Mouse (Mus musculus) testis, adult 2 months (tissue): ENCODE measurements around the gene Trip12. TPM values are rescaled to one million over a fixed set of nuclear protein-coding genes. Genes with fewer than 3 reads are reported as not detected.
A peak's percentile ranks its signal among the peaks of the same experiment; 100 is the strongest.

Source experiments
- H3K27ac ChIP-seq: fragments of 200-500 bp; 2 replicates; pipeline ENCODE4 v1.5.1; 2012; ENCODE audit warnings: low read depth, low read length; ENCODE audit not compliant: control insufficient read depth, insufficient read depth
- H3K27me3 ChIP-seq: fragments of 200-500 bp; 2 replicates; pipeline ENCODE4 v1.6.1; 2012; ENCODE audit warnings: mild to moderate bottlenecking, low read length, moderate library complexity; ENCODE audit not compliant: control insufficient read depth, insufficient read depth
- H3K36me3 ChIP-seq: fragments of 200-500 bp; 2 replicates; pipeline ENCODE4 v1.6.1; 2012; ENCODE audit warnings: mild to moderate bottlenecking, low read length; ENCODE audit not compliant: control insufficient read depth, insufficient read depth
- H3K4me1 ChIP-seq: fragments of 200-500 bp; 2 replicates; pipeline ENCODE4 v1.6.1; 2012; ENCODE audit warnings: low read length; ENCODE audit not compliant: control insufficient read depth, insufficient read depth
- H3K4me3 ChIP-seq: fragments of 200-500 bp; 2 replicates; pipeline ENCODE4 v1.5.1; 2012; ENCODE audit warnings: low read depth, mild to moderate bottlenecking, low read length, moderate library complexity, mixed read lengths; ENCODE audit not compliant: control insufficient read depth
- CTCF ChIP-seq: fragments of 200-500 bp; IDR thresholded peaks from 2 replicates; pipeline ENCODE4 v1.5.1; 2012; ENCODE audit warnings: low read depth, mild to moderate bottlenecking, inconsistent platforms, low read length, moderate library complexity; ENCODE audit not compliant: control insufficient read depth, insufficient read depth, insufficient replicate concordance
- POLR2A ChIP-seq: fragments of 200-500 bp; IDR thresholded peaks from 2 replicates; pipeline ENCODE4 v1.6.1; 2012; ENCODE audit warnings: low read depth, mild to moderate bottlenecking, inconsistent platforms, low read length, moderate library complexity; ENCODE audit not compliant: control insufficient read depth
- polyA plus RNA-seq: library from polyadenylated mRNA; depleted of rRNA; stranded (reverse); fragments of >200 nt; gene quantifications from 2 replicates; pipeline ENCODE4 v1.2.3, GENCODE M21; 2012

Trip12 gene
- polyA plus RNA-seq, 1 experiment = 242 TPM

DNA sequence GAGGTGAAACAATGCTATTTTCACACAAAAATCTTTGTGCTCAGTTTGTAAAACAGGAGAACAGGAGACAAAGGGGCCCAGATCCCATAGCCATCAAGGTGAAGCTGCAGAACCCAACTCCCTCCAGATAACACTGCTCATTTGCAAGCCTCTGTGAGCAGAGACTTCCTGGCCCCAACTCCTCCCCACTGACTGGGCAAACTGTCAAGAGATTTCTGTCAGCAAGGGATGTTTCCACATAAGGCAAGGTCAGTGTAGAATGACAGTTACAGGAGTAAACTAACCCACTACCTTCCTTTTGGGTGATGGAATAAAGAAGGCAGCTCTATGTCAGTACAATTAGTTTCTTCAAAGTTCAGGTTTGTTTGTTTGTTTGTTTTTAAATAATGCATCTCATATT, 117.5 kb downstream of the Trip12 start:
- no peaks in the 10 kb centered on the region for H3K4me1 ChIP-seq
- H3K27ac ChIP-seq = no peak overlapping the region
- H3K27me3 ChIP-seq = no peaks in the 10 kb centered on the region
- TF ChIP-seq POLR2A (no peak), CTCF (no peak)
- no peak overlapping the region for H3K4me3 ChIP-seq
- peaks cover 1% of the 10 kb centered on the region for H3K36me3 ChIP-seq

DNA sequence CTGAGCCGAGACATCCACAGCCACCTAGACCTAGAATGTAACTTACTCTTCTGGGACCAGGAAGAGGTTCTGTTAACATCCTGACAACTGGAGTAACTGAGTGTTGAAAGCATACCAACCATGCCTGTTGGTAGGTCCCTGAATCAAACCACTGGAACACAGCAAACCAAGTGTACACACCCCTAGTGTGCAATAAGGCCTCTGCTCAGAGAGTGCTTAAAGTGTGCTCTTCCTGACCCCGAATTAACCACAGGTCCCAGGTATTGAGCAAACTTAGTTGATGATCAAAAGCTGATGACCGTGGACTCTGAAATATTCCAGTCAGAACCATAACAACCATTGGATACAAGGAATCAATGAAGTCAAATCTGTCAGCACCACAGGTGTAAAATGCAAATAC, 117.9 kb downstream of the Trip12 start:
- Histone ChIP-seq H3K27me3 (no peaks in the 10 kb centered on the region), H3K4me3 (no peak overlapping the region), H3K27ac (no peak overlapping the region), H3K4me1 (no peaks in the 10 kb centered on the region), H3K36me3 (peaks cover 1% of the 10 kb centered on the region)
- TF ChIP-seq CTCF (no peak), POLR2A (no peak)

DNA sequence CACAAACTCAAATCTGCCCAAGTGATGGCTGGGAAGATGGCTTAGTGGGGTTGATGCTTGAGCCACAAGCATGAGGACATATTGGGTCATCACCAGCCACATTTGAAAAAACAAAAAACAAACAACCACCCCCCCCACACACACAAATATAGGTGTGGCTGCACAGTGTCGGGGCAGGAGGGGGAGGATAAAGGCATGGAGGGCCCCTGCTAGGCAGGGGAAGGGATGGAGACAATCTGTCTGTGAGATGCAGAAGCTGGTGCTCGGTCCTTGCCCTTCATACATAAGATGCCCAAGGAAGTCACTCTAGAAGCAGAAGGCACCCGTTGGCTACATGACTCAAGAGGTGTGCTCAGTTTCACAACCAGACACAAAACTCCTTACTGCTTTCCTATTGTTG, 118.4 kb downstream of the Trip12 start:
- H3K27me3 ChIP-seq = no peaks in the 10 kb centered on the region
- no peak overlapping the region for H3K27ac ChIP-seq
- no peaks in the 10 kb centered on the region for H3K4me1 ChIP-seq
- TF ChIP-seq POLR2A (no peak), CTCF (no peak)
- H3K36me3 ChIP-seq = peaks cover 1% of the 10 kb centered on the region
- H3K4me3 ChIP-seq = no peak overlapping the region

DNA sequence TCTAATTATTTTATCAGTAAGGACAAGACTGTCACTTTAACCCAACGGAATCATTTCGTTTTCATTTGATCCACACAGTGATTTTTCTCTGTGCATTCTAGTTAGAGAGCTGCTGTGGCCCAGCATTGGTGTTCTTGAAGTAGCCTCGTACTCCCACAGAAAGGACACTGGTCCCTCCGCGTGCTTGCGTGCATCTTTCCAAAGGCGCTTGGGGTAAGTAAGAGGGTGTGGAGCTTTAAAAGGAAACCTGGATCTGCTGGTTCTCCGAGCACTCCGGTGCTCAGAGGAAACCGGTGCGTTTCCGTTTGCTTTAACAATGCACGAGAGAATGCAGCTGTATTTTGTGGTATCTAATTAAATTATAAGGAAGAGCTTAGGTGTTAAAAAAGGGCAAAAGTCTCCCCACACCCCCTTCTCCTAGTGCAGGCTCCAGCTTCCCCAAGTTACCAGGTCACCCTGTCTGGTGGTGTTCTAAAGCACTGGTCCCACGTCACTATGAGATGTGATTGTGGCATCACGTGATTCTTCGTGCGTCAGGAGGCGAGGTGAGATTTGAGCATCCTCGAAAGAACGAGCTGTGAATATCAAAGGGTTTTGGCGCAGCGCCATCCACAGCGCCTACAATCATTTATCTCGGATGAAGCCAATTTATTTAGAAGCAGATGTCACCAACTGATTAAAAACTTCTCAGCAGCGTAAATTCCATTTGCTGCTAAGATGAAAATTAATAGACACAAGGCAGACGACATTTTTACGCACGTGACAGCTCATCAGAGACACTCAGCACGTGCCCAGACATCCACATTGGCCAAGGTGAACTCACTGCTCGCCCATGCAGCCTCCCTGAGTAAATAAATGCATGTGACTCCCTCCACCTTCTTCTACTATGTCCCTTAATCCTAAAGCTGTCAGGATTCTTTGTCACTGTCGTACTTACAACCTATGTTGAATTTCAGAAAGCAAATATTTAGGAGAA, 130.2 kb downstream of the Trip12 start:
- TF ChIP-seq CTCF (no peak), POLR2A (peak; percentile 72; the same call in 1 of the 2 replicates)
- Histone ChIP-seq H3K4me3 (peak overlapping the region; percentile 85), H3K36me3 (no peaks in the 10 kb centered on the region), H3K27me3 (no peaks in the 10 kb centered on the region), H3K27ac (peak overlapping the region; percentile 54; the same call in 1 of the 2 replicates), H3K4me1 (0 out of 2 replicates have a peak, but pooled peaks cover 2% of the 10 kb centered on the region)

DNA sequence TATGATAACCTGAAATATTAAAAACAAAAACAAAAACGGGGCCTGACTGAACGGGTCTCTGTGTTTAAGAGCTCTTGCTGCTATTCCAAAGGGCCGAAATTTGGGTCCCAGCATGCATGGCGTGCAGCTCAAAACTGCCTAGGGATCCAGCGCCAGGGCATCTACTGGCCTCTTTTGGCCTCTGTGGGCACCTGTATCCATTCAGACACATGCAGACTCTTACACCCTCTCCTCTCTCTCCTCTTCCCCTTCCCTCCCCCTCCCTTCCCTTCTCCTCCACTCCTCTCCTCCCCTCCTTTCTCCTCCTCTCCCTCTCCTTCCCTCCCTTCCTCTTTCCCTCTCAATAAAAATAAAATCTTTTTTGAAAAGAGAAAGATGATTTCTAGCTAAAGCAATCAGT, 130.9 kb downstream of the Trip12 start:
- H3K4me3 ChIP-seq = peak overlapping the region; percentile 85
- no peak overlapping the region for H3K27ac ChIP-seq
- no peaks in the 10 kb centered on the region for H3K36me3 ChIP-seq
- H3K27me3 ChIP-seq = no peaks in the 10 kb centered on the region
- no peak for TF ChIP-seq CTCF
- 0 out of 2 replicates have a peak, but pooled peaks have one; percentile 23 for TF ChIP-seq POLR2A
- 0 out of 2 replicates have a peak, but pooled peaks cover 2% of the 10 kb centered on the region for H3K4me1 ChIP-seq

DNA sequence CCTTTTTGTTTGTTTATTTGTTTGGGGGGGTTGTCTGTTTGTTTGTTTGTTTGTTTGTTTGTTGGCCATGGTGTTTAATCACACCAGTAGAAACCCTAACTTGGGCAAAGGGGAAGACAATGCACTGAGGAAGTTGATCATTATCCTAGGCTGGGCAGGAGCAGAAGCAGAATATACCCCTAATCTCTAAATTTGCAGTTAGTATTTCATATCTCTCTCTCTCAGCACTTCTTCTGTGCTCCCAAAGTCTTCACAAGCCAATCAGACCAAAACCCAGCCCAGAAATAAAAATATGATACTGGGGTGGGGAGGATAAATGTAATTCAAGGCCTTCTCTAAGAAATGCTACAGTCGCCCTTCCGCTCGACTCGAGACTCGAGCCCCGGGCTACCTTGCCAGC, 140.1 kb downstream of the Trip12 start:
- H3K36me3 ChIP-seq = no peaks in the 10 kb centered on the region

DNA sequence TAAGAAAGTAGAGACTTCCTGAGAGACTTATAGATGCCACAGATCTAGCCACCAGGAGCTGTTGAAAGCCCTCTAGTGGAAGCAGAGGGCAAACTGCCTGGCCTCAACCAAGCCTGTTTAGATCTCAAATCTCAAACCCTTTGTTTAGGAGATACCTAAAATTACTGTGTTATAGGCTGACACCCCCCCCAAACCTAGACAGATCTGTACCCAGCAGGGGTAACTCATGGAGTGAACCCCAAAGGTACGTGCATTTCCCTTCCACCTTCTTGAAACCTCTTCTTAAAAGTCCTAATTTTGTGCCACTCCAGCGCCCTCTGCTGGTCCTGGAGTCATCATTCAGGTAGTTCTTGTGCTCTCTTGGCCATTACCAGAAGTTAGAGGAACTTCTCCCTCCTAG, 143.2 kb downstream of the Trip12 start:
- no peak for TF ChIP-seq CTCF
- no peak for TF ChIP-seq POLR2A
- H3K4me1 ChIP-seq = peaks cover 11% of the 10 kb centered on the region
- no peak overlapping the region for H3K27ac ChIP-seq
- no peaks in the 10 kb centered on the region for H3K27me3 ChIP-seq
- H3K4me3 ChIP-seq = no peak overlapping the region
- H3K36me3 ChIP-seq = no peaks in the 10 kb centered on the region

More for the DNA sequence above, 140.1 kb downstream of the Trip12 start:
- Histone ChIP-seq H3K27ac (no peak overlapping the region), H3K27me3 (no peaks in the 10 kb centered on the region), H3K4me1 (peaks cover 7% of the 10 kb centered on the region), H3K4me3 (no peak overlapping the region)
- TF ChIP-seq CTCF (no peak), POLR2A (no peak)
